Mouse (Mus musculus) adrenal gland, adult 18-20 months (tissue): ENCODE measurements around the gene Il34. TPM values are rescaled to one million over a fixed set of nuclear protein-coding genes. Genes with fewer than 3 reads are reported as not detected.

Experiments used
- DNase-seq, 2 experiments: peaks; one replicate each; pipeline ENCODE4 v3.0.0; 2021 to 2022; ENCODE audit warnings: low spot score in 2 of 2
- total RNA-seq, 2 experiments: library from RNA; stranded (reverse); gene quantifications; 1 replicate in 1 of 2; 2 replicates in 1 of 2; pipeline ENCODE4 v1.2.3; 2021

Il34 gene
- total RNA-seq, 2 experiments from 2014 or later, result 18.0 to 86.4 TPM

DNA sequence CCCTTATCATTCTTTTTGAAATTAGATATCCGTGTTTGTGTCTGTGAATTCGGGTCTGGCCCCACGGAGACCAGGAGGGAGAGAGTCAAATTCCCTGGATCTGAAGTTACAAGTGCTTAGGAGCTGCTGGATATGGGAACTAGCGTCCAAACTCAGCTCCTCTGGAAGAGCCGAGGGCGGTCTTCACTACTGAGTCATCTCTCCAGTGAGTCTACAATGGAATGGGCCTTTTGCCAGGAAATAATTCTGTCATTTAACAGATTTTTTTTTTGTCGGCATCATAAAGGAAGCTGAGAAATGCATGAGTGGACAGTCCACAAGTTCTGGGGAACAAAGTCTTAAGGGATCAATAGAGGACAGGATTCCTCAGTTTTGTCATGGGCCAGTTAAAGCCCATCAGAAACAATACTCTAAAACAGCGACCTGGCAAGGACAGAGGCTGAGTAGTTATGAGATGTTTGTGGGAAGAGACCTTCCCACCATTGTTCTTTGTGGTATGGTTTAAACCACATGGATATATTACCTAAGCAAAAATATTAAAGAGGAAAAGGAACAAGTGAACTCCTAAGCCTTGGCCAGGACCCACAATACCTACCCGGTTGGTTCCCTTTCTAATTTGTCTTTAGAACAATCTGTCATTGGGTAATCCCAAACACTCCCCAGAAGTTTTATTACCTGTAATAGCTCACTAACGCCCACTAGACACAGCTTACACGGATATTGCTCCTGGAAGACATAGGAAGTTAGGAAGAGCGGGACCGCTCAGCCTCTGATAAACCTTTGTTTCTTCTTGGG lies 25.6 kb downstream of the Il34 start:
- no peak for DNase-seq

GRCm38 (mm10) chr8:110776335-110776734 lies 29.4 kb downstream of the Il34 start:
- no peak for DNase-seq

DNA sequence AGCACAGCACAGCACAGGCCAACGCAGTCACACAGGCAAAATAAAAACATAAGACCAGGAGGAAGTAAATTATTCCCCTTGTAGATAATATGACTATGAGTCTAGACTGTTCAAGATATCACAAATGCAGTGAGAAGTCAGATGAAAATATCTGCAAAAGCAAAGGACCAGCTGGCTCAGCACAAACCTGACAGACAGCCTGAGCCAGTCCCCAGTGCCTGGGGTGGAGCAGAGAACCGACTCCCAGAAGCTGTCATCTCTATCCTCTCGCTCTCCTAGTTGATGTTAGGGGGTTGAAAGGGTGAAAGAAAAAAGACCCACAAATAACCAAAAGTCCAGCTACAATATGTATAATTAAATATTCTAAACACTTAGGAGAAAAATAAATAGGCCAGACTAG lies 30.0 kb downstream of the Il34 start:
- no peak for DNase-seq

DNA sequence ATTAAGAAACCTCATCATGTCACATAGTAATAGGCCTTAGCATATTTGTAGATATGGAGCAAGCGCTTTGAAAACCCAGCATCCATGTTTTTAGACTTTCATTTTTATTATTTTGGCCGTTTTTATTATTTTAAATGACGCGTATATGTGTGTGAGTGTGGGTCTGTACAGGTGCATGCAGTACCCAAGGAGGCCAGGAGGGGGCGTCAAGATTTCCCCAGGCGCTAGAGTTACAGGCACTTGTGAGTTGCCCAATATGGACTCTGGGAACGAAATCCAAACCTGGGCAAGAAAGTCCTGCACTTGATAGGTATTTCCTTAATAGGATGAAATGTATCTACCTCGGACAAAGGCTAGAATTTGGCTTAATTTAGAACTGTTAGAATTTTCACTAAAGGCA lies 30.4 kb downstream of the Il34 start:
- DNase-seq, result no peak

- DNase-seq, result no peak
These were observed 31.0 kb downstream of the Il34 start for GRCm38 (mm10) chr8:110774725-110775124.

DNA sequence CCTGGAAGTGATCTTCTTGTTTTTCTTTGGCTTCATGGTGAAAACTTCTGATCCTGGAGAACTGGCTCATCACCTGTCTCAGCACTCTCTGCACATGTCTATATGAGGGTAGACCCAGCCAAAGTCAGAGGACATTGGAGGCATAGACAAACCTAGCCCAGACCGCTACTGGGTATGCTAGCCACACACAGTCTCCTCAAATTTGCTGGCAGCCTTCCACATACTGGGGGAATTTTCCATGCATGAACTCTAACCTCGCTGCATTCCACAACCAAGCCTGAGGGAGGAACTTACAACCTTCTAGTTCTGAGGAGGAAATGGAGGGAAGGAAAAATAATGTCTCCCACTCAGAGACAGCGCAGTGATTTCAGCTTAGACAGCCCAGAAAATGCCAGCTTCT lies 31.7 kb downstream of the Il34 start:
- DNase-seq, result no peak

DNA sequence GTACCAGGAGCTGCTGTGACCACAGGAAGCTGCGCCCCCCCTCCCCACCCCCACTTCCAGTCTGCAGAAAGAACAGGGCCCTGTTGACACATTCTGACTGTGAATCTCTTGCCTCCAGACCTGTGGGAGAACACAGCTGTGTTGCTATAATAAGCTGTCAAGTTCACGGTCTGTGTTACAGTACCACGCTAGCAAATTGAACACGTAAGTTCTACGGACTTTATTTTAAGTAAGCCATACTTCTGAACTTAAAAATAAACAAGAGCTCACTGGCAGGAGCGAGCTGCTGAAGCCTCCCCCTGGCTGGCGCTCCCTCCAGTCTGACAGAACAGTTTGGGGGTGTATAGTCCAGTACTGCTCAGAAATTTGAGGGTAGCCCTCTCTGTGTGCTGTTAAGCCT lies 33.3 kb downstream of the Il34 start:
- DNase-seq, result no peak

- DNase-seq, result no peak
These were observed 38.5 kb downstream of the Il34 start for GRCm38 (mm10) chr8:110767261-110767660.

DNA sequence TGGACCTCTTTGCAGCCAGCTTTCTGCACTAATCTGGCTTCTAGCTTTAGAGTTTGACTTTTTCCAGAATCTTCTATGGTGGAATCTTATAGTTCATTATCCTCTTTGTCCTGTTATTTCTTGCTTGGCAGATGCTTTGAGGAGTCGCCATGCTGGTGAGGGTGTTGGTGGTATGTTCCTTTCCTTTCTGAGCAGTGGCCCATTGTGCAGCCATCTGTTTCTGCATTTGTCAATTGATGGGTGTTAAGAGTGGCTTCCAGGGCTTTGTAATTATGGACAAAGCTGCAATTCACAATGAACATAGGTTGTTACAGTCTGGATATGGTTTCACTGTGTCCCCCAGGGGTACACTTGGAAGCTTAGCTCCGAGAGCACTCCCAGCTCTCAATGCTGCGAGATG lies 41.1 kb downstream of the Il34 start:
- DNase-seq, result no peak

GRCm38 (mm10) chr8:110761988-110762387 lies 43.7 kb downstream of the Il34 start:
- DNase-seq, result no peak

DNA sequence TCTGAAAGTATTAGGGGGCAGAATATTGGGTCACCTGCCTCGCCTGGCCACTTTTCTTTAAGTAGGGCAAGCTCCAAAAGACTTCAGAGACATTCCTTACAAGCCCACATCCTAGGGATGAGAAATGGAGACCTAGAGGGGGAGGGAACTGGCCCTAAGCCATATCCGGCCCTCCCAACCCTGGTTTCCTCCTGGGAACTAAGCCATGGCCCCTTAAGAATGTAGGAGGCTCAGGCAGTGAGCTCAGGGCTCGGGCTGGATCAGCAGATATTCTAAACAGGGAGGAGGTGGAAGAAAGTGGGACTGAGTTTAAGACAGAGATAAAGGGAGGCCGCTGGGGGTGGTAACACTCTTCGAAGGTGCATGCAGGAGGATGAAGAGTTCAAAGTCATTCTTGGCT lies 44.5 kb downstream of the Il34 start:
- peak in 1 of 2 experiments; percentile 47 for DNase-seq

DNA sequence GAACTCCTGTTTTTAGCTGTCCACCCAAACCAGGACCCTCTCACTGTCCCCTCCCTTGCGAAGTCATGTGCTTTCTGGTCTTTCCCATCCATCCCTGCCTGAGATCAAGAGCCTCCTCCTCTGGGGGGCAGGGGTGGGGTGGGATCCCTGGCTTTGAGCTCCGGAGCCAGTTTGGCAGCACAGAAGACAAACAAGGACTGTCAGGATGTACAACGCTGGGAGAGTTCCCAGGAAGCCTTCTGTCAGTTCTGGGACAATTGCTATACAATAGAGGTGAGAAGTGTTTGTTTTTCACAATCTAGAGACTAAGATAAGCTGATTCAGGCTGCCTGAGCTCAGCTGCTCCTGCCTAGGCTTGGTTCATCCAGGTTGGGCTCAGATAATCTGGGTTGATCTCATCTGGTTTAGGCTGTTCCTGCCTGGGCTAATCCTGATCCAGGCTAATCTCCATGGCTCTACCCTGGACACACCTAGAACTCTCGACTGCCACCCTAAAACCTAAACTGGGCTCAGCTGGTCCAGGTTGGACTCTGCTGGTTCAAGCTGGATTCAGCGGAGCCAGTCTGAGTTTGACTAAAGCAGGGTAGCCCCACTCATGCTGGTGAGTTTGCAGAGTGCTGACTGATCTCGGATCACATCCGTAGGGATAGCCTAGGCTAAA lies 45.3 kb downstream of the Il34 start:
- no peak for DNase-seq

DNA sequence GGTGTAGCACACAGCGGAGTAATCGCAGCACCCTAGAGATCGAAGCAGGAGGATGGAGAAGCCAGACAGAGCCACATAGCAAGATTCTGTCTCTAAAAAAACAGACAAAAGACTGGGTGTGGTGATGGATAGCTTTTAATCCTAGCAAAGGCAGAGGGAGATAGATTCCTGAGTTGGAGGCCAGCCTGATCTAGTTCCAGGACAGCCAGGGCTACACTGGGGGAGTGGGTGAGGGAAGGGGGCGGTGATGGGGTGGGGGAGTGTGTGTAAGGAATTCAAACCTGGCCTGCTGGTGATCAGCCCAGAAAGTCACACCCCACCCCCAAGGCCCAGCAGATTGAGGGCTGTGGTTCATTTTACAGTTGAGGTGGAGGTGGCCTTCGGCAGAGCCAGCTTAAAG lies 49.5 kb downstream of the Il34 start:
- DNase-seq, result no peak

DNA sequence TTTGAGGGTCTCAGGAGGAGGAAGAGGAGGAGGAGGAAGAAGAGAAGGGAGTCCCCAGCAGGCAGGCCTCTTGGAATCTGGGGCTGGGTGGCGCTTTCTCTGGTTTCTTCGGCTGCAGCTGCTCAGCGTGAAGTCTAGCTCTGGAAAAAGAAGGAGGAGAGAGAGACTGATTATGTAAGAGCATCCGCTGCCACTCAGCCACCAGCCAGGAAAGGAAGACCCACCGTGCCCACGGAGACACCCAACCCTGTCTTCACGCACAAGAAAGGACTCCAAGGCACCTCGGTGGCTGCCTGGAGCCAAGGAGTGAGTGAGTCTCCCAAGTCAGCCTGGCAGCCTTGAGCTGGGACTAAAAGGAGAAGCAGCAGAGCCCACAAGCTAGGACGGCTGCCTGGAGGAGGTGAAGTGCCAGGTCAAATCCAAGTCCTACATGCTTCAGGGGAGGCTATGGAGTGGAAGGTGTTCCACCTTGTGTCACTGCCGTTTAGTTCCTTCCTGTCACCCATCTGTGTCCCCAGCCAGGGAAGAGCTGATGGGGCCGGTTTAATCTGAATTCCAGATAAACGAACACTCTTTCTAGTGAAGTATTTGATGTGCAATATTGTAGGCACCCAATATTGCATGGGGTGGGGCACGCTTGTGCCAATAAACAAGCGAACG lies 50.1 kb downstream of the Il34 start:
- DNase-seq, result no peak

DNA sequence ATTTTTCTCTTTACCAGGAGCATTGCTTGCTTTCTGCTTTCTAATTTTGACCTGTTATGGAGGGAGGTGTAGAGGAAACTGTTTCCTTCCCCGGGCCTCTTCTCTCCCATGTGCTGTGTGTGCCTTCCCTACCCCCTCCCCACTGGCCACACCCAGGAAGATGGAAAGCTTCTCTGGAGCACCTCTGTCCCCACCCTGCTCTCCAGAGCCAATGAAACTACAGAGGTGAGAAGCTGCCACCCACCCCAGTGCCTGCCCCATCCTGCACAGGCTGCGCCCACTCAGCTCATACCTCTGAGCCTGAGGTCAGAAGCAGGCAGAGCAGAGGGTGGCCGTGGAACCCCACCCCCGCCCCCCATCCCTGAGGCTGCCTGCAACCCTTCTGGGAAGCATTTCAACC lies 51.0 kb downstream of the Il34 start:
- DNase-seq, result no peak

GRCm38 (mm10) chr8:110751490-110751889 lies 54.2 kb downstream of the Il34 start:
- DNase-seq, result no peak

- no peak for DNase-seq
These were observed 55.5 kb downstream of the Il34 start for GRCm38 (mm10) chr8:110750269-110750668.

GRCm38 (mm10) chr8:110749500-110750170 lies 56.1 kb downstream of the Il34 start:
- peak in 1 of 2 experiments; percentile 55 for DNase-seq

DNA sequence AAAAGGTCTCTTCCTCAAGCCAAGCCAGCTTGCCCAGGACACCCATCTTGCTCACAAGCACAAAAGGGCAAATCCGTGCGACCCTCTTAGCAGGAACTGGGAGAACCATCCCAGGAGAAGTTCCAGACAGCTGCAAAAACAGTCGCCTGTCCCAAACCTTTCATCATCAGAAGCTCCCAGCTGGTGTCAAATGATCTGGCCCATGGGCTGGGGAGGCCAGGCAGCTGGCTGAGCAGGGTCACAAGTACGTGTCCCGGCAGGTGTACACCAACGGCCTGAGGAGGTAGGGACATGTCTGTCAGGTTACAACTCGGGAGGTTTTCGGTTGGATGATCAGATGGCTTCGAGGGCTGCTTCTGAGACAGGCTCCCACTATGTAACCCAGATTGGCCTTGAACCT lies 59.1 kb downstream of the Il34 start:
- no peak for DNase-seq

- no peak for DNase-seq
These were observed 60.6 kb downstream of the Il34 start for GRCm38 (mm10) chr8:110745162-110745561.

- DNase-seq, result no peak
These were observed 63.3 kb downstream of the Il34 start for GRCm38 (mm10) chr8:110742452-110742818.
